Mouse (Mus musculus): ENCODE measurements around the gene Kdm4a.

The Kdm4a gene

DNA sequence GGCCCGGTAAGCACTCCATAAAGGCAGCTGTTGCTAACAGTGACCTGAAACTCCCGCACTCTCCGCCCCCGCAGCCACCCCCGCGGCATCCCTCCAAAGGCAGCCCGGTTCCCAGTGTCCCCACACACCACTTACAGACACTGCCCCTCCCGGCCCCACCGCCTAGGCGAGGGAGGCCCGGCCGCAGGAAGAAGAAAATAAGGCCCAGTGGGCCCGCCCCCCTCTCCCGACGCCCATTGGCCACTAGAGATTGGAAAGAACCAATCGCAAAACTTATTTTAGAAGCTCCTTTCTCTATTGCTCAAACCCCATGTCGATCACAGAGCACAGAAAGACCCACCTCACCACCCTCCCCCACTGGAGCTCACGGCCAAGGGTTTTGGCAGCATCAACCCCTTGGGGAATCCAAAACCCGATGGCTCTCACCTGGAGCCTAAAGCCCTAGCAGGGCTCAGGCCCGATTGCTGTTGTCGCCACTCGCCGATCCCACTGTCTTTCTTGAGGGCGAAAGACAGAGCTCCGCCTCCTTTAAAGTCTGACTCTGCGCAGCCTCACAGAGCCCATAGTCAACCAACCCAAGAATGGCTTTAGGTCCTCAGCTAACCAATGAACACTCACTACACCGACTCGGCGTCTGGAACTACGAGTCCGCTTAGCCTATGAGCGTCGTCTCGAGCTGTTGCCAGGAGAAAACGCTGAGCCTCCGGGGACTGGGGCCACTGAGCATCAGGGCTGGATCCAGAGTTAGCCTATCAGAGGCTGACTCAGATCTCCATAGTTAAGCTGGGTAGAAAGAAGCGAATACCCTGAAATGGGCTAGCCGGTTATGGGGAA lies at the start of gene Kdm4a:
Gene Kdm4a (minus strand): TSS at position 577 of the 834 bp plus-strand sequence.
- DNase-seq (ENCODE audit: low spot score) = peak; percentile 58

DNA sequence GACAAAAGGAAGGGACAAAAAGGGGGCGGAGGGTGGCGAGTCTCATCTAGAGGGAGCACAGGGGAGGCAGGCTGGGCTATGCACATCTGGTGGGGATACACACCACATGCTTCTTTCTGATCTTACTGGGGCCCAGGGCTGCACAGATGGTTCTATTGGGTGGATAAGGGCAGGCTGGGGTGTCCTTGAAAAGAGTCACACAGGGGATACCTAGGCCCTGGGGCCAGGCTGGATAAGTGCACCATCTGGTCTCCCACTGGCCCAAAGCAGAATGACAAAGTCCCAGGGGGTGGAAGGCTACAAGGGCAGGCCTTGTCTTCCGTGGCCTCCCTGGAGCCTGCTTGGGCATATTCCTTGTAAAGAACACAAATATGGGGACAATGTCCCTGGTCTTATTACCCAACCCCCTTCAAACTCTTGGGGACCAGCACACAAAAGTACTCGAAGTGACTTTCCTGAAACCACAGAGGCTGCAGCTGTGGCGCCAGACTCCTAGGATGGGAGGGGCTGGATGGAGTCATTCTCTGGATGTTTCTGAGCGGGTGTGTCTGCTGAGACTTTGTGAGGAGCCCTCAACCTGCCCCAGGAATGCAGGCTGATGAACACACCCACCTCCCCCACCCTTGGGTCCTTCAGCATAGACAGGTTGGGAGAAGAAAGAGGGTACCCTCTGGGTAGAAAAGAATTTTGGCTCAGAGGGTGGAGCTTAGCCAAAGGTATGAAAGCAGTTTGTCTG lies 49.4 kb upstream of the Kdm4a start:
- no peak for DNase-seq (ENCODE audit: low spot score)

DNA sequence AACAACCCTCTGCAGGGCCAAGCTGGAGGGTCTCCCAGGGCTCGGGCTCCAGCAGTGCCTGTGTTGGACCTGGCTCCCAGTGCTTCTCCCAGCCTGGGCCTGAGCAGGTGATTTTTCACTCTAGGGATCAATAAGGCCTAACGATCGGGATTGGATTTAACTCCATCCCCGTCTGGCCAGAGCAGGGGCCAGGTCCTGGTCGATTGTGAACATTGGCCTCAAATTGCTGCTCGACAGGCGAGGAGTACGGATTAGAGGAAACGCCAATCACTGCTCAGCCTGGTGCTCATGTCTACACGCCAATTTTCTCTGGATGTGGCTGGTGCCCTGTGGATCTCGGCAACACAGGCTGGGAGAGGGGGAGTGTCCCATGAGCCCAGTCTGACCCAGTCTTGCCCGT lies 47.6 kb upstream of the Kdm4a start:
- DNase-seq (ENCODE audit: low spot score) = no peak

DNA sequence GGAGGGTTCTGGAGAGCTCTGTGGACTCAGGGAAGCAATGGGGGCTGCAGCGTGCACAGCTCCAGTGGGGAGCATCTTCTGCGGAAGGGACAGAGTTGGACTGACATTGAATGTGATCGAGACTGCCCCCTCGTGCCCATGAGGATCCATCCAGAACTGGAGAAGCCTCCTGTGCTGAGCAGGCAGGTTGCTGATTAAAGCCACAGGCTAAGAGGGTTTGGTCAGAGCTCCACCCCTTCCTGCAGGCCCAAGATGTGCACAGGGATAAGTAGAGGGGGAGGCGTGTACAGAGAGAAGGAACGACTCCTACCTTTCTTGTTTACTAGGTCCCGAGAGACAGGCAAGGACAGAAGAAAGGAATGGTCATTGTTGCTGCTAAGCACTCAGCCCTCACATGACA lies 41.4 kb upstream of the Kdm4a start:
- DNase-seq (ENCODE audit: low spot score) = no peak

DNA sequence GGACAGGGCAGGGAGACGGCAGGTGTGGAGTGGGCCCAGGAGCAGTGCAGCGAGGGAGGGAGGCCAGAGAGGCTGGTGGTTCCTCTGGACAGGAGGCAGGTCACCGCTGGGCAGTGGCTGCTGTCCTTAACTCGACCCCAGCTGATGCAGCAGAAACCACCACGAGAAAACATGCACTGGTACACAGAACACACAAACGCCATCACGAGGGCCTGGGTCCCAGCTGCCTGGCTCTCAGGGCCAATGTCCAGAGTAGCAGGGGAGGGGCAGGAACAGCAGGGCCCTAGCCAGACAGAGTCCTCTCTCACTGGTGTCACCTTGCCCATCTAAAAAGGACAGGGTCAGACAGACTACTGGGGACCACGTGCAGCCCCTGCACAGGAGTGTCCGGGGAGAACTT lies 40.9 kb upstream of the Kdm4a start:
- no peak for DNase-seq (ENCODE audit: low spot score)

DNA sequence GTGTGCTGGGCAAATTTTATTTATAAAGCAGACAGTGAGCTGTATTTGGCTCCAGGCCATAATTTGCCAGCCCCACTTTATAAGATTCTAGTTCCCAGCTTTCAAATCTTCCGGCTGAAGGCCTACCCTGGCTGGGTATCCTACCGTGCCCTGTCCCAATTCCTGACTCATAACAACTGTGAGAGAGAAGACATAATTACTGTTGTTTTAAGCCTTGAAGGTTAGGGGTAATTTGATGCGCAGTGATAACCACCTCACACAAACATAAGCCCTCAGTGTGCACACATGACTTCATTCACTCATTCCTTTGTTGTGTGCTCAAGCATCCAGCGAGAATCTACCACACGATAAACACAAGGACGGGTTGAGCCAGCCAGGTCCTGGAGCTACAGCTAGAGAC lies 39.6 kb upstream of the Kdm4a start:
- DNase-seq (ENCODE audit: low spot score) = no peak

DNA sequence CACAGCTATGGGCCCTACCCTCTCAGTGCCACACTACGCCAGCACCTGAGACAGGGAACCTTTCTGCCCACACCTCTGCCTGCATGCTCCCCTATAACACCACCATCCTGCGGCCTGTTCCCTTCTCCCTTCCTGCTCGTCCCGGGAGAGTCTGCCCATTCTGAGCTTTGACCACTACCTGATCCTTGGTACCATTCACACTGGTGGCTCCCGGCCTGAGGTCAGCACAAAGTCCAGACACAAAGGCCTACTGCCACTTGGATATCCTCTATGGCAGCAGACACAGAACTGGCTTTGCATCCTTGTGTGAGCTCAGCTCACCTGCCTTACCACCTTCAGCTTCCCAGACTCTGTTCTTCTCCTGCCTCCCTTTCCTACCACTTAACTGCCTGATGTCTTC lies 38.7 kb upstream of the Kdm4a start:
- DNase-seq (ENCODE audit: low spot score) = no peak

DNA sequence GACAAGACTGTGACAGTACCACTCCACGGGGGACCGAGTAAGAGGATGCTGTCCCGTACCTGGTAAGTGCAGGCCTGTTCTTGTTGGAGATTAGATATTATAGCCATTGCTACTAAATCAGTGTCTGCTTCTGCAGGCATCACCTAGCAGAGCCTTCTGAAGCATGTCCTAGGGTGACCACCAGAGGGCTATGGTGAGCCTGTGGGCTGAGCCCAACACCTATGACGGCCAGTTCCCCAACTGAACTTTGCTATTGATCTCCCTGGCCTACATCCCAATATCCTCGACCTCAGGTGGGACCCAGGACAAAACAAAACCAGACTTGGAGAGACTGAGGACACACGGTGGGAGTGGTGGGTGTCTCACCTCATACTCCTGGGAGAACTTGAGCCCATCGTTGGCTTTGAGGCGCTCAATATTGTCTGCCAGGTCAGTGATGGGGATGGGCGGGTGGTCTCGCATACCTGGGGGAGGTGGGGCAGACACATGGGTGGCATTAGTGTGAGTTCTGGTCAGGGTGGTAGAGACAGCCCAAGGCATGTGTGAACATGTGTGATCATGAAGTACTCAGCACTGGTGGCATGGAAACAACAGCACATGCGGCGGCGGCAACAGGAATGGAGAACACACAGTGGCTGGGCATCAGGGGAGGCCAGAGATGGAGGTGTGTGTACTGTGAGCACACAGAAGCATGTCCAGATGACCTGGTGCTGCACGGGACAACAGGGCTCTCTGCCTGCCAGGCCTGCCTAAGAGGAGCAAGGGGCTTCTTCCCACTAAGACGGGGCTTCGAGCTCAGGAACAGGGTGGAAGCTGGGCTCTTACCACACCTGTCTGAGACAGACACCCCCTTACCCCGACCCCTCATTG lies 37.1 kb upstream of the Kdm4a start:
- no peak for DNase-seq (ENCODE audit: low spot score)

DNA sequence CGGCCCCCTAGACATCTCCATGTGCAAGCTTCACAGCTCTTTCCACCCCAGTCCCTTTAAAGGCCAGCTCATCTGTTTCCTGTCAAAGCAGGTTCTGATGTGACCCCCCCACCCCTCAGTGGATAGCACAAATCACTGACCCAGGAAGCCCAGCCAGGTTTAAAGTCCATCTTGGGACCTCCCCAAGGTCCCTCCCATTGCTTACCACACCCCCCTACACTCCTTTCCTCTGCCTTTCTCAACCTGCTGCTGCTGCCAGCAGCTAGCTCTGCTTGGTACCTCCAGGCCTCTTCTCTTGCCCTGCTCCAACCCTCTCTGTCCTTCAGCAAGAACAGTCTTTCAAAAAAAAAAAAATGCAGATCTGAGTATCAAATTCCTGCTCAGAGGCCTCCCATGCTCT lies 35.0 kb upstream of the Kdm4a start:
- DNase-seq (ENCODE audit: low spot score) = no peak

DNA sequence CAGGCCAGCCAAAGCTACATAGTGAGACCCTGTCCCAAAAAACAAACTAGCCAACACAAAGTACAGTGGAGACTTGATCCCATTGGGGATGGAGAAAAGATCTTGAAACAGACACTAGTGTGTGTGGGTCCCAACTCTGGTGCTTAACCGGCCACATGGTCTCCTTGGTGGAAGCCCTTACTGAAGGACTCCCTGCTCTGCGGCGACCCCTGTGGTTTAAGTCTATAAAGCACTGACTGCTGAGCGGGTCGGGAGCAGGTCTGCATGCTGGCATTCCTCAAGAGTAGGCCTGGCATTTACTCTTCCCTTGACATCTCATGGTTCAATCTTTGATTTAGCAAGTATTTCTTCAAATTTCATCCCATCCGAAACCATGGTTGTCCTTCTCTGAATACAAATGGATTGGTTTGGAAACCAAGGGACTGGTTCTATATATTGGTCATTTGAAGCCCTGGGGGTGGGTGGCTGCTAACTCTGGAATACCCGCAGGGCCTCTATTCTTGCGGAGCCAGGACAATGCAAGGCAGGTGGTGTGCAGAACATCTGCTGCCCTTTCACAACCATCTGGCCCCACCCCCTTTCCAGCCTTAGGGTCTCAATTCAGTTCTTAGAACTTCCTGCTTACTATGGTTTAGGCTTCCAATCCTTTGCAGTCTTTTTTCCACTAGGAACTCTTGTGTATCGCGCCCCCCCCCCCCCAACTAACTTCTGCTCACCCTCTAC lies 27.2 kb upstream of the Kdm4a start:
- DNase-seq (ENCODE audit: low spot score) = no peak

DNA sequence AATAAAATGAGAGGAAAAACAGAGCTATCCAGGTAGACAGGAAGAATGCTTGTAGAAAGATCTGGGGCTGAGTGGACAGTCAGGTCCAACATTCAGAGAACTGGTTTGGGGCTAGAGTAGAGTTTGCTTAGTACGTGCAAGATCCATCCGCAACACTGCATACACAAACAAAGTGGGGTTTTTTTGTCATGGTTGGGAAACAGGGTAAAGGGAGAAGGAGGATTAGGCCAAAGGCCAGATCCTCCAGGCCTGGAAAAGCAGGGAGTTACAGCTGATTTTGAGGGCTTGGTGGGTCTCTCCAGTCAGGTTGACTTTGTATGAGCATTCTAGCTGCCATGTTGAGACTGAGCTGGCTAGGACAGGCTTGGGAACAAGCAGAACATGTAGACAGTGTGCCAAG lies 26.1 kb upstream of the Kdm4a start:
- DNase-seq (ENCODE audit: low spot score) = no peak

DNA sequence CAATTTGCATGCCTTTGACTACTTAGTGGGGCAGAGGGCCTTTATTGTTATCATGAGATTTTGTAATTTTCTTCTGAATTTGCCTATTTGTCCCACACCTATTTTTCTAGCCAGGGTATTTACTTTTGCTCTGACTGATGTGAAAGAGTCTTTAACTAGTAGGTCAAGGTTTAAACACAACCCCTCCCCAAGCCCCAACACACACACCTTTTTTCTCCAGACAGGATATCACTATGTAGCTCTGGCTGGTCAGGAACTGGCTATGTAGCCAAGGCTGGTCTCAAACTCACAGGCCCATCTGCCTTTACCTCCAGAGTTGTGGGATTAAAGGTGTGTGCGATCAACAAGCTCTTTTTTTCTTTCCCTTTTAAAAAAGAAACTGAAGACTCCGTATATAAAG lies 19.2 kb upstream of the Kdm4a start:
- DNase-seq (ENCODE audit: low spot score) = no peak

DNA sequence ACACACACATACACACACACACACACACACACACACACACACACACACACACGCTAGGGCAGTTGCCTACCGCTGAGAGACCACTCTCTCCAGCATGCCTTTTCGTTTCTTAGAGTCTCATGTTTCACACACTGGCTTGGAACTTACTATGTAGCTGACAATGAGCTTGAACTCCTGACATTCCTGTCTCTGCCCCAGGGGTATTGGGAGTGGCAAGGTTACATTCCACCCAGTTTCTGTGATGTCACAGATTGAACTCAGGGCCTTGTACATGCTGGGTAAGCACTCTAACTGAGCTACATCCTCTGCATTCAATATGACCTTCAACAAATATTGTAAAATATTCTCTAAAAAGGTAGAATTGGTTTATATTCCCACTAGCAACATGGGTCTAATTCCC lies 18.8 kb upstream of the Kdm4a start:
- DNase-seq (ENCODE audit: low spot score) = no peak

DNA sequence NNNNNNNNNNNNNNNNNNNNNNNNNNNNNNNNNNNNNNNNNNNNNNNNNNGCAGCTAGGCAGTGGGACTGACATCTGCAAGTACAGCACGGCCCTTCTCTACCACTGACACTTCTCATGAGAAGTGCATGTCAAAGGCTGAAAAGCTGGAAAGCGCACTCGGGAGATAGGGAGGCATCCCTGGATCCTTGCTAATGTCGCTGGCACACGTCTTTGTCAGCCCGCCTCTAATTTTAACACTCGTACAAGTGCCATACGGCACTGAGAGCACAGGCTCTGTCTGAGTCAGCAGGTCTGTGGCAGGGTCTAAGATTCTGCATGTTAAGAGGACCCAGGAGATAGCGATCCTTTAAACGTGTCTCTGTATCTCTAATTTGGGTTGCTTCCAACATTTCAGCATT lies 16.3 kb upstream of the Kdm4a start:
- no peak for DNase-seq (ENCODE audit: low spot score)

DNA sequence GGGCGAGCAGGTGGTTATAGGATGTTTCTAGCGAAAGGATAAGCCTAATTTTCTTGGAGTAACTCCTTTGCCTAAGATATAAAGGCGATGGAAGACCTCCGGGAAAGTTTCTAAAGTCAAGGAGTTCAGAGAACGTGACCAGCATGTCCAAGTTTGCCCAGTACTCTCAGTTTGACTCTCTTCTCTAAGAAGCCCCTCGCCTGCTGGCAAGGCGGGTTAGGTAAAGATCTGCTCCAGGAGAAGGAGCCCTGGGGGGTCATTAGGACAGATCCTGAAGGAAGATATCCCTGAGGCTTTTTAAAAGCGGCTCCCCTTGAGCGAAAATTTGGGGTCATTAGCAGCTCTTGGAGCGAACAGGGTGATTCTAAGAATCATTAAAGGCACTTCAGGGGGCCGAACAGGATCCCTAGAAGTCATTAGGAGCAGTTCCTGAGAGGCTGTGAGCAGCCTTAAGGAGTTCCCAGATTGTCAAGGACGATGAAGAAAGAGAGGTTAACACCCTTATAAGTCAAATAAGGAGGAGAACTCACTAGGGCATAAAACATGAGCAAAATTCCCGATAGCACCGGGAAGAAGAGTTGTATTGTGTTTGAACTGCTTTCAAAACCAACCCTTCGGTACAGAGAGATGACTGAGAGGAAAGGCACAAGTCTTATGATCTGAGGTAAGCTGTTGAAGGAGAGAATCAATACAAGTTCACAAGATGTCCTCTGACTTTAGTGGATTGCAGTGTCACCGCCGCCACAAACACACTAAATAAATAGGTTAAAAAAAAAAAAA lies 648 bp upstream of the Kdm4a start:
- DNase-seq (ENCODE audit: low spot score) = no peak

DNA sequence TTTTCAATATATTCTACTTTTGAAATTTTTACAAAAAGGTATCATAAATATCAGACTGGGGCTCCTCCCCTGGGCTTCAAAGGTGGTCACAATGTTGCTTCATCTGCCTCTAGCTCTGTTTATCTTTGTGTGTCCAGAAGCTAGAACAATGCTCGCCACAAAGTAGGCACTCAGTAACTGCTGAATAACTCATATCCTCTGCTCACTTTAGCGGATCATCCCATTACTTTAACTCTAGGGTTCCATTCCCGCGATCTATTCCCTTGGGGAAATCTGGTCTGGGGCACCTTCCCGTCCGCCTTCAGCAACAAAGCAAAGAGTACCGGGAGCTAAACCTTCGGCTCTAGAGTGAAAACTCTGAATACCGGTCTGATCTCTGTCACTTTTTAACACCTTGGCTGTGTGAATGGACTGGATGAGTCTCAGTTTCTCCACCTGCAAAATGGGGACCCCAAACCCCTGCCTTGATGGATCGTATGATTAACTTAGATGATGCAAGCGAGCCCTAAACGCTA lies 834 bp downstream of the Kdm4a start:
- no peak for DNase-seq (ENCODE audit: low spot score)

DNA sequence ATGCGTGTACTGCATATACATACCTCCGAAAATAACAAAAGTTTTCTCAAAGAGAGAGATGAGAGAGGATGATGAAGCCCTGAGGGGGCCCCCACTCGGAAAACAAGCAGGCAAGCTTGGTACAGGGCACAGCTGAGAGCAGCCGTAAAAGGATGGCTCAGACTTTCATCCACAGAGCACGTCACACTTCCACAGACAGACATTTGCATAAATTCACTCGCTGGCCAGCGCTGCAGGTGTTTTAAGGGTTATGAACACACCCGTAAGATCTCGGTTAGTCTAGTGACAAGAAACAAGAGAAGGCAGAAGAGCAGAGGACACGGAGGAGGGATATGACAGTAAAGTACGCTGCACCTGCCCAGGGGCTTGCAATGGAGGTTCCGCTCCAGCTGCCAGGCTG lies 7.4 kb downstream of the Kdm4a start:
- DNase-seq (ENCODE audit: low spot score) = no peak

DNA sequence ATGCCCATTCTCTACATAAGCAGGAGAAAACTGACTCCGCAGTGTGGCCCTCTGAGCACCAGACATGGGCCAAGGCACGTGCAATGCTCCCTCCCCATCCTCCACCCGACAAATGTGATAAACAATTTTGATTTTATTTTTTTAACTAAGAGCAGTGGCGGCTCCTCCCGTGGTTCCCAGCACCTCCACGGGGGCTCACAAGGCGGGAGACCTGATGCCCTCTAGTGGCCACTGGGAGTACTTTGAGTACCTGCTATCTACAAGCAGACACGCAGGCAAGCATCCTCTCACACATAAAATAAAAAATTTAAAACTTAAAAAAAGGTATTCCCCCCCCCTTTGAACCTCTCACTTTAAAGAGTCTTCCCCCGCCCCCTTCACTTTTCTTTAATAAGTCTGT lies 8.8 kb downstream of the Kdm4a start:
- no peak for DNase-seq (ENCODE audit: low spot score)

DNA sequence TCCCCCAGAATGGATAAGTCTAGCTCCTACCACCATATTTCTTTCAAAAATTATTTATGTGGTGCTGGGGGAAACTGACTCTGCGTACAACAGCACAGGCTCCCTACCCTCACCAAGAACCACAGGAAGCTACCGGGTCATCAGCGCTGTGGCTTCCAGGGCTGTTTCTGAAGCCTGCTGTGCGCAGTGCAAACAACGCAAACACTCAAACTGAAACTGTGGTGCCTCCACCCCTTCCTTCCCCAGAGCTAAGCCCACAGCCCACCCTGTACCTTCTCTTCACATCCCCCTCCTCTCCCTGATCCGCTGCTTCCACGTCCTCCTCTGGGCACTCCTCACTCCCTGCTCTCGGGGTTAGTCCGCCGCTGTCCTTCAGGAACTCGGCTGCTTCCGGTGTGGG lies 17.7 kb downstream of the Kdm4a start:
- no peak for DNase-seq (ENCODE audit: low spot score)

DNA sequence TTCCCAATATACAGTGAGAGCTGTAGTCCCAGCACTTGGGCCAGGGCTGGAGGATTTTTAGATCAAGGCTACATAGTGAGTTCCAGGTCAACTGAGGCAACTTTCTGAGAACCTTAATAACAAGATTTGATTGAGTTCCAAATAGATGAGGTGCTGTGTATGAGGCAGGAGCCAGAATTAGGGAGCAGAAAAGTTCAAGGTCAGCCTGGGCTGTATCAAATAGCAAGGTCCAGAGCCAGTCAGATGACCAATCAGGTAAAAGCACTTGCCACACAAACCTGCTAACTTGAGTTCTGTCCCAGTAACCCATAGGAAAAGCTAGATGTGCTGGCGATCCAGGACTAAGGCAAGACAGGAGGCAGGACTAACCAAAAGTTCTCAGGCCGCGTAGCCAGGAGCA lies 22.2 kb downstream of the Kdm4a start:
- DNase-seq (ENCODE audit: low spot score) = no peak

DNA sequence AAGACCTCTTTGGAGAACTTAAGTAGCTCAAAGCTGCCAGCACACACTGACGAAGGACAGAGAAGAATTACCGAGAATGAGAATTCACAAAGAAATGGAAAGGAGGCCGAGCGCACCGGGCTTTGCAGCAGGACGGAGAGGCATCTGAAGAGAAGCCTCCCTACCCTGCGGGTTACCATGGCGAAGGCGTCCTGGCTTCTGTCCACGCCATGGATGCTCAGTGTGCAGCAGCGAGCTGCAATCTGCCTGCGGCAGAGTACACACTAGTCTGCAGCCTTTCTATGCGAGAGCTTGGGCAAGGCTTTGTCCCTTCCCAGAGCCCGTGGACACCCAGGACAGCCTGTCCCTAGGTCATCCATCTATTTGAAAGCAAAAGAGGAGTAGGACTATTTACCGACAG lies 23.3 kb downstream of the Kdm4a start:
- no peak for DNase-seq (ENCODE audit: low spot score)

All from urinary bladder, postnatal 10 days (tissue).